Mouse (Mus musculus): Measurements from ENCODE around the gene Gm49601.

GRCm38 (mm10) chr16:18632059-18632458 lies 5.8 kb upstream of the Gm49601 start:
- TF ChIP-seq CTCF (IDR thresholded peaks at IDR 0.05; ENCODE audit: borderline replicate concordance, insufficient read depth, low read length) (peak; percentile 24; the same call in 1 of the 2 replicates), POLR2A (IDR thresholded peaks at IDR 0.05; ENCODE audit: low read depth, low read length) (no peak)
